Mouse (Mus musculus) G1E (cell line): ENCODE data around the gene Dennd6b.

Source experiments
- CTCF ChIP-seq: IDR thresholded peaks from 2 replicates; pipeline ENCODE4 v1.5.1; 2012; ENCODE audit warnings: low read depth, low read length, inconsistent platforms, mixed read lengths
- GATA1 ChIP-seq: IDR thresholded peaks from 2 replicates; pipeline ENCODE4 v1.6.1; 2012; ENCODE audit warnings: borderline replicate concordance, low read length, inconsistent platforms, mixed read lengths
- POLR2AphosphoS5 ChIP-seq: IDR thresholded peaks from 2 replicates; pipeline ENCODE4 v1.6.1; 2012; ENCODE audit warnings: low read depth, low read length, inconsistent platforms; ENCODE audit not compliant: insufficient replicate concordance
- TAL1 ChIP-seq: conservative IDR thresholded peaks from 2 replicates; pipeline ENCODE4 v1.6.1; 2012; ENCODE audit warnings: low read depth, low read length, inconsistent platforms, mixed read lengths

- no peak for TF ChIP-seq CTCF
- no peak for TF ChIP-seq TAL1
- no peak for TF ChIP-seq GATA1
- TF ChIP-seq POLR2AphosphoS5, result no peak
Observed at GRCm38 (mm10) chr15:89174889-89175339, 21.4 kb downstream of the Dennd6b start.
